Mouse (Mus musculus) midbrain, embryonic 12.5 days (tissue): ENCODE measurements at regions not wholly inside any gene's neighbourhood (a gene's known extent, or its start where the extent isn't known, plus 50 kb on each side); places are given as distances from the start of the nearest gene placed in this dataset.

ENCODE experiments used
- ATAC-seq: fragments of 200-750 bp; cut with Nextera tagmentation; 2 replicates; pipeline ENCODE4 v1.8.0; 2017; ENCODE audit warnings: low read depth, moderate TSS enrichment, moderate library complexity; ENCODE audit not compliant: low FRiP score
- H3K27ac ChIP-seq: fragments of 300-500 bp; sonication (generic); replicated peaks from 2 replicates; pipeline ENCODE4 v1.5.1; 2016; ENCODE audit warnings: mild to moderate bottlenecking
- H3K27me3 ChIP-seq: fragments of 300-500 bp; sonication (generic); 2 replicates; pipeline ENCODE4 v1.6.1; 2016; ENCODE audit warnings: mild to moderate bottlenecking
- H3K36me3 ChIP-seq: fragments of 300-500 bp; sonication (generic); 2 replicates; pipeline ENCODE4 v1.6.1; 2016
- H3K4me1 ChIP-seq: fragments of 300-500 bp; sonication (generic); 2 replicates; pipeline ENCODE4 v1.6.1; 2016
- H3K4me2 ChIP-seq: fragments of 300-500 bp; sonication (generic); replicated peaks from 2 replicates; pipeline ENCODE4 v1.6.1; 2016; ENCODE audit warnings: mild to moderate bottlenecking, moderate library complexity
- H3K4me3 ChIP-seq: fragments of 300-500 bp; sonication (generic); 2 replicates; pipeline ENCODE4 v1.5.1; 2016; ENCODE audit warnings: mild to moderate bottlenecking
- H3K9ac ChIP-seq: fragments of 300-500 bp; sonication (generic); replicated peaks from 2 replicates; pipeline ENCODE4 v1.6.1; 2016; ENCODE audit warnings: mild to moderate bottlenecking, moderate library complexity
- H3K9me3 ChIP-seq: fragments of 300-500 bp; sonication (generic); 2 replicates; pipeline ENCODE4 v1.6.1; 2016; ENCODE audit warnings: mild to moderate bottlenecking
- WGBS: fragments of 180-500 bp; shearing (Covaris S2); methylation state at CpG from one replicate; pipeline ENCODE4 v1.1.7; 2016; 5-methylcytosine and 5-hydroxymethylcytosine counted together

GRCm38 (mm10) chr12:110183473-110183872, 95.4 kb upstream of the Dio3 start:
- Histone ChIP-seq H3K27ac (no peak overlapping the region), H3K9ac (no peak overlapping the region), H3K9me3 (no peaks in the 10 kb centered on the region), H3K4me3 (no peak overlapping the region), H3K27me3 (peaks cover 50% of the 10 kb centered on the region), H3K4me2 (no peak overlapping the region), H3K36me3 (no peaks in the 10 kb centered on the region), H3K4me1 (peaks cover 47% of the 10 kb centered on the region)
- ATAC-seq, result no peak
- WGBS, result 13% methylated on average over 6 of the region's 6 CpGs

GRCm38 (mm10) chr12:110185399-110185798, 93.5 kb upstream of the Dio3 start:
- no peak overlapping the region for H3K9ac ChIP-seq
- H3K36me3 ChIP-seq, result no peaks in the 10 kb centered on the region
- 28% methylated on average over 8 of the region's 9 CpGs for WGBS
- H3K4me2 ChIP-seq, result no peak overlapping the region
- H3K27me3 ChIP-seq, result peaks cover 60% of the 10 kb centered on the region
- ATAC-seq, result no peak
- H3K4me3 ChIP-seq, result no peak overlapping the region
- H3K9me3 ChIP-seq, result no peaks in the 10 kb centered on the region
- peak overlapping the region; percentile 10; the same call in 1 of the 2 replicates for H3K27ac ChIP-seq
- peaks cover 57% of the 10 kb centered on the region for H3K4me1 ChIP-seq

DNA sequence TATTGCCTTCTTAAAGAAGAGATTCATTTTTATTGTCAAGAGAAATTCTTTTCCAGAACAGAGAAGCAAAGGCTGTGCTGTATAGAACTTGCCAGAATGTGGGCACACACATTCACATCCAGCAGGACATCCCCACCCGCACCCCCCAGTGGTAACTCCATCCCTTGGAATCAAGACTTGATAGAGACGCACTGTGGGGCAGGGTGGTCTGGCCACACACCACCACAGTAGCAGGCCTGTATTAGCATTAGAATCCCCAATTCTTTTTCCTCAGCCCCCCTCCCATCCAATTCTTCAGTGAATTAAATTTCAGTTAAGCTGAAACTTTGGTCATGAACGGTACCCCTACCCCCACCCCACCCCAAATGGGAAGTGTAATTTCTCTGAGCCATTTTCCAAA, 92.5 kb upstream of the Dio3 start:
- H3K27me3 ChIP-seq, result peaks cover 67% of the 10 kb centered on the region
- no peaks in the 10 kb centered on the region for H3K36me3 ChIP-seq
- no peak overlapping the region for H3K9ac ChIP-seq
- H3K27ac ChIP-seq, result peak overlapping the region; percentile 92
- no peaks in the 10 kb centered on the region for H3K9me3 ChIP-seq
- no peak overlapping the region for H3K4me3 ChIP-seq
- H3K4me2 ChIP-seq, result 0 out of 2 replicates have a peak overlapping the region, but pooled peaks have one; percentile 60
- ATAC-seq, result no peak
- 3% methylated on average over 3 of the region's 3 CpGs for WGBS
- H3K4me1 ChIP-seq, result peaks cover 64% of the 10 kb centered on the region

DNA sequence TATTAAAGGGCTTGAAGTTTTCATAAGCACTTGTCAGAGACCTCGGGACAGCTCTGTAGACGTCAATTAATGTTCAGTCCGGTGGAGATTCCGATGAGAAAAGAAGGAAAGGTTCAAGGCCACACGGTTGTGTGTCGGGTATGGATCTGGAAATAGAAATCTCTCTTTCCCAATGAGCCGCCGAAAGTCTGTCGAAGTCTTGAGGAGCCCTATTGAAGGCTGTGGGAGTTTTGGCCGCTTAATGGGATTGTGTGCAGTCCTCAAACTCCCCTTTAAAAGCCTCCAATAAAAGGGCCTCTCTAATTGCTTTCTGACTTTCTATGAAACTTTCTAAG, 92.0 kb upstream of the Dio3 start:
- H3K4me2 ChIP-seq, result peak overlapping the region; percentile 60
- ATAC-seq, result peak; percentile 28
- H3K4me1 ChIP-seq, result peaks cover 66% of the 10 kb centered on the region
- peak overlapping the region; percentile 39; the same call in 1 of the 2 replicates for H3K4me3 ChIP-seq
- no peak overlapping the region for H3K9ac ChIP-seq
- no peaks in the 10 kb centered on the region for H3K36me3 ChIP-seq
- WGBS, result 1% methylated on average over 10 of the region's 10 CpGs
- H3K9me3 ChIP-seq, result no peaks in the 10 kb centered on the region
- H3K27ac ChIP-seq, result peak overlapping the region; percentile 92
- H3K27me3 ChIP-seq, result peaks cover 70% of the 10 kb centered on the region

DNA sequence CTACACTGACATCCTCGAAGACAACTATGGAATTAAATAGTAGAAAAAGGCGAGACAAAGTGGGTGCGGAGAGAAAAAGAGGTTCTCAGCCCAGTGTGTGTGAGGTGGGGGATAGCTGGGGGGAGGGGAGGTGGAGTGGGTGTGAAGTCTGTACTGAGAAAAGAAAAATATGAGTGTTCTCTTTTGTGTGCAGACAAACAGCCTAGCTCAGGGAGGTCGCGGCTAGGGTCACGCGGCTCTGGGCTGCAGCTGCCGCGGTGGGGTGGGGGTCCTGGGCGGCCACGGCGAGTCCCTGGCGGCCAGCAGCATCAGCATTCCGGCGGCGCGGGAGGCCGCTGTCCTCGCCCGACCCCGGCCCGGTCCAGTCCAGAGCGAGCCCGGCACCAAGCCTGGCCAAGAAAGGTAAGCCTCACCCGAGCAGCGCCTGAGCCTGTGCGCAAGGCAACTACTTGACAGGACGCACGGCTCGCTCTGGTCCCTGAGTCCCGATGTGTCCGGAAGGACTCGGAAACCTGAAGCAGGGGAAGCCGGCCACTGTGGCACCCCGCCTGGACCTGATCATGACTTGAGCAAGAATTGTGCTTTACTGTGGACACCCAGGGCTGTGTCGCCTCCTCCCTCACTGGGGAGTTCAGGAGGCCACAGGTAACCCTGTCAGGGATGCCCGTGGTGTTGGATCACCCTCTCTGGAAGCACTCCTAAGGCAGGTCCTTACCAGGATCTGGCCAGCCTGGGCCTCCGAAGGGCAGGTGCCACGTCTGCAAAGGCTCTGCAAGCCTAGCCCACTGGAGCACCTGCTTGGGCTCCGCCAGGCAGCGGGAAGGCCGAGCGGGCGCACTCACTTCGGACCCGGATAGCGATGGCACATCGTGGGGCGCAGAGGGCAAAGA, 91.4 kb upstream of the Dio3 start:
- Histone ChIP-seq H3K4me3 (peak overlapping the region; percentile 39), H3K9ac (peak overlapping the region; percentile 60), H3K36me3 (no peaks in the 10 kb centered on the region), H3K4me2 (peak overlapping the region; percentile 60), H3K9me3 (no peaks in the 10 kb centered on the region), H3K4me1 (peaks cover 72% of the 10 kb centered on the region), H3K27ac (peak overlapping the region; percentile 92), H3K27me3 (peaks cover 75% of the 10 kb centered on the region)
- under 1% methylated on average over 49 of the region's 49 CpGs for WGBS
- peak; percentile 78 for ATAC-seq

DNA sequence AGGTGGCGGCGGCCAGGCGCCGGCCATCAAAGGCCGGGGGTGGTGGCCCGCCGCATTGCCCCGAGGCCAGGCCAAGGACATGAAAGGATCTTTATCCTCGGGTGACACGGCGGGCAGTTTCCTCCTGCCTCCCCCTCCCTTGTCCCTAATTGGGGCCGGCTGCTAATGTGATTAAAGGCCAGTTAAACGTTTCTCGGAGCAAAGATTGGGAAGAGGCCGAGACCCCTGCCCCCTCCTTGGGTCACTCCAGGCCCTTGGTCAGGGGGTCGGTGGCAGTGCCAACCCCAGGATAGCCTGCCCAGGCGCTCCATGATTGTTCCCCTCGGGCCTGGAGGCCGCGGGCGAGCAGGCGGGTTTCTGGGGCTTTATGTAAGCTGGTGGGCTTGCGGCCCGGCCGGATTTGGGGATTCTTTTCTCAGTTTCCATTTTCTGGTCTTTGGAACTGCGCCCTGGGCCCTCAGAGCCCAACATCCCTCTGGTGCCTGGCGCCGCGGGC, 90.7 kb upstream of the Dio3 start:
- no peak for ATAC-seq
- no peaks in the 10 kb centered on the region for H3K9me3 ChIP-seq
- H3K27ac ChIP-seq, result peak overlapping the region; percentile 92
- peaks cover 69% of the 10 kb centered on the region for H3K27me3 ChIP-seq
- H3K9ac ChIP-seq, result peak overlapping the region; percentile 60
- H3K4me2 ChIP-seq, result peak overlapping the region; percentile 60
- WGBS, result under 1% methylated on average over 28 of the region's 29 CpGs
- peaks cover 65% of the 10 kb centered on the region for H3K4me1 ChIP-seq
- H3K36me3 ChIP-seq, result no peaks in the 10 kb centered on the region
- peak overlapping the region; percentile 39 for H3K4me3 ChIP-seq

- under 1% methylated on average over 39 of the region's 39 CpGs for WGBS
- Histone ChIP-seq H3K9ac (peak overlapping the region; percentile 60), H3K27ac (peak overlapping the region; percentile 92), H3K9me3 (no peaks in the 10 kb centered on the region), H3K4me3 (peak overlapping the region; percentile 39), H3K4me2 (peak overlapping the region; percentile 60), H3K4me1 (peaks cover 59% of the 10 kb centered on the region), H3K27me3 (peaks cover 69% of the 10 kb centered on the region), H3K36me3 (no peaks in the 10 kb centered on the region)
- ATAC-seq, result no peak; the same call in 1 of the 2 replicates
Observed at GRCm38 (mm10) chr12:110188641-110189328, 90.1 kb upstream of the Dio3 start.

DNA sequence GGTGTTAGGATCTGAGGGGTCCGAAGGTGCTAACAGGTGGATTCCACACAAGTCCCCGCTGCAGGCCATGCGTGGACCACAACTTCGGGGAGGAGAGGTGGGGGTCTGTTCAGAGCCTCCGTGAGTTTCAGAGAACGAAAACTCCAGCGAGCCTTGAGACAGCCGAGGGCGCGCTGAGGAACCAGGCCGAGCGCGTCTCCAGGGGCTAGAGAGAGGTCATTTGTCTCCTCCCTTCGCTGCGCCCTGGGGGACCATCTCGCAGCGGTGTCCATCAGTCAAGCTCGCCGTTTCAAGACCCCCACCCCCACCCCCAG, 89.6 kb upstream of the Dio3 start:
- peak overlapping the region; percentile 60 for H3K9ac ChIP-seq
- peaks cover 54% of the 10 kb centered on the region for H3K4me1 ChIP-seq
- H3K27ac ChIP-seq, result peak overlapping the region; percentile 92
- peak overlapping the region; percentile 60 for H3K4me2 ChIP-seq
- no peaks in the 10 kb centered on the region for H3K36me3 ChIP-seq
- 0% methylated on average over 19 of the region's 19 CpGs for WGBS
- peak overlapping the region; percentile 39 for H3K4me3 ChIP-seq
- peaks cover 71% of the 10 kb centered on the region for H3K27me3 ChIP-seq
- no peaks in the 10 kb centered on the region for H3K9me3 ChIP-seq
- ATAC-seq, result no peak

- H3K36me3 ChIP-seq, result no peaks in the 10 kb centered on the region
- peaks cover 38% of the 10 kb centered on the region for H3K4me1 ChIP-seq
- H3K9me3 ChIP-seq, result no peaks in the 10 kb centered on the region
- no peak for ATAC-seq
- no peak overlapping the region for H3K27ac ChIP-seq
- 66% methylated on average over 8 of the region's 8 CpGs for WGBS
- H3K9ac ChIP-seq, result no peak overlapping the region
- no peak overlapping the region for H3K4me3 ChIP-seq
- peaks cover 53% of the 10 kb centered on the region for H3K27me3 ChIP-seq
- H3K4me2 ChIP-seq, result no peak overlapping the region
Observed at GRCm38 (mm10) chr12:110192186-110192585, 86.7 kb upstream of the Dio3 start.

GRCm38 (mm10) chr12:110197366-110197765, 81.5 kb upstream of the Dio3 start:
- Histone ChIP-seq H3K4me2 (no peak overlapping the region), H3K4me1 (peaks cover under 1% of the 10 kb centered on the region), H3K27me3 (peaks cover 14% of the 10 kb centered on the region), H3K9me3 (no peaks in the 10 kb centered on the region), H3K36me3 (no peaks in the 10 kb centered on the region), H3K9ac (no peak overlapping the region), H3K27ac (no peak overlapping the region), H3K4me3 (no peak overlapping the region)
- WGBS, result 91% methylated on average over 3 of the region's 3 CpGs
- no peak for ATAC-seq

DNA sequence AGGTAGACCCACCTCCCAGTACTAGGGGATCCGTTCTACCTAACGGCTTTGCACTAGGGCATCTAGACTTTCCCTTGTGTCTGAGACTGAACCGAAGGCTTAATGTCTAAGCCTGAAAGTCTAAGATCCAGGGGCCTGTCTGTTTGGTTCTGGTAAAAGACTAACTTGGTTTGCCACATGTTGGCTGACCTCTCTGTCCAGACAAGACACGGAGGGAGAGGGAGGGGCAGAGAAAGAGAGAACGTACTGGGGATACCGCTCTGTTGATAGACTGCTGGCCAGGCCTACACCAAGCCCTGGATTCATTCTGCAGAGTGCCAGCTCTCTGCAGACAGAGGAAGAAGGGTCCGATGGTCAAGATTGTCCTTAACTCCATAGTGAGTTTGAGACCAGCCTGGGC, 78.4 kb upstream of the Dio3 start:
- no peaks in the 10 kb centered on the region for H3K9me3 ChIP-seq
- H3K4me3 ChIP-seq, result no peak overlapping the region
- no peak for ATAC-seq
- no peaks in the 10 kb centered on the region for H3K4me1 ChIP-seq
- H3K27me3 ChIP-seq, result peaks cover 3% of the 10 kb centered on the region; the same call in 1 of the 2 replicates
- no peak overlapping the region for H3K9ac ChIP-seq
- H3K36me3 ChIP-seq, result no peaks in the 10 kb centered on the region
- WGBS, result 92% methylated on average over 7 of the region's 7 CpGs
- no peak overlapping the region for H3K27ac ChIP-seq
- no peak overlapping the region for H3K4me2 ChIP-seq

GRCm38 (mm10) chr12:110200887-110201286, 78.0 kb upstream of the Dio3 start:
- no peaks in the 10 kb centered on the region for H3K36me3 ChIP-seq
- H3K27ac ChIP-seq, result no peak overlapping the region
- ATAC-seq, result no peak
- H3K27me3 ChIP-seq, result peaks cover 3% of the 10 kb centered on the region; the same call in 1 of the 2 replicates
- H3K9me3 ChIP-seq, result no peaks in the 10 kb centered on the region
- no peak overlapping the region for H3K4me2 ChIP-seq
- 87% methylated on average over 4 of the region's 4 CpGs for WGBS
- no peak overlapping the region for H3K9ac ChIP-seq
- H3K4me1 ChIP-seq, result no peaks in the 10 kb centered on the region
- no peak overlapping the region for H3K4me3 ChIP-seq
